Mouse (Mus musculus): Measurements from ENCODE around the gene Als2cr12.
"Not testable (repeated sequence)": the region's sequence is repeated elsewhere in the genome, so short reads cannot be mapped to it uniquely, and the experiment has no call there.

The Als2cr12 gene

DNA sequence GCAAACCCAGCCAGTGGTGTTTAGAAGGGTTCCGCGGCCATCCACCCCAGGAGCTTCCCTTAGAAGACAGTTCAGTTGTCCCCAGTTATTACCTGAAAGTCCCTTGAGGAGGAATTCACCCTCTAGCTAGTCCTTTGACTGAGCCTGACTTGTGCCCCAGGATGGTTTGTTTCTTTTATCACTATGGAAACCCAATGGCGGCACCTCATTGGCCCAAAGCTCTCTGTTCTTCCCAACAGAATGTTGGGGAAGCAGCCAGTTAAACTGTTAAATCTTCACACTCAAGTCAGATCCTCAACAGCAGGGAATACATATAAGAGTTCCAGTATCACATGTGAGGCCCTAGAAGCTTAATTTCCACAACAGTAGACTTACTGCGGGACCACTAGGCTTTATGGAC lies at the start of gene Als2cr12:
TSS of gene Als2cr12 (minus strand) at position 180 of the 400 bp plus-strand sequence.
- ATAC-seq (ENCODE audit: insufficient number of reproducible peaks, low FRiP score, low TSS enrichment), result not testable (repeated sequence)

DNA sequence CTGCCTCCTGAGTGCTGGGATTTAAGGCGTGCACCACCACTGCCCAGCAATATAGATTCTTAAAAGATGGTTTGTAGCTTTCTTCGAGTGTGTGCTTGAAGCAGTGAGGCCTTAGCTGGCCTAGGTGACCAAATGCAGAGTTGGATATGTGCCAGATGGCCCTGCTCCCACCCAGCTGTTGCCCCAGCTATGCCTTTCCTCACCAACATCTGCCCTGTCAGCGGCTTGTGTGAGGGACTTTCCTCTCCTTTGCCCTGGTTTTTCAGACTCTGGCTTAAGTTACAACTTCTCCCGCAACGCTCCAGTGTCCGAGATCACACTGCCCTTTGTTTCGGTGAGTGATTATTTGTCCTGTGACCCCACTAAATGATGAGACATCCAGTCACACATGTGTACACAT lies 48.9 kb upstream of the Als2cr12 start:
- no peak for ATAC-seq (ENCODE audit: insufficient number of reproducible peaks, low FRiP score, low TSS enrichment)

DNA sequence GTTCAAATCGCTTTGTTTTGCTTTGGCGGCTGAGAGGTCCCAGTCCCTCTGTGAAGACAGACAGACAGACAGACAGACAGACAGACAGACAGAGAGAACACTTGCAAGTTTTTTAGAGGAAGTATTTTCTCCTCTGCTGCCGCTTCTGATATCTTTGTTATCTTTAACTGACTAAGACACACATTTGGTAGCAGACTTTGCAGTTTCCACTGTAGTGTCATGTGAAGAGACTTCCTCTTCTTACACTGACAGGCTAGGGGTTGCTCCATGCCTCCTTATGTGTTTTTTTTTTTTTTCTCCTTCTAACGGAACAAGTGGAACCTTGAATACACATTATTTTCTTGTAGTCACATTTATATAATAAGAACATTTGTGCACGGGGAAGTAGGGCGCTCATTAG lies 47.5 kb upstream of the Als2cr12 start:
- ATAC-seq (ENCODE audit: insufficient number of reproducible peaks, low FRiP score, low TSS enrichment), result no peak

DNA sequence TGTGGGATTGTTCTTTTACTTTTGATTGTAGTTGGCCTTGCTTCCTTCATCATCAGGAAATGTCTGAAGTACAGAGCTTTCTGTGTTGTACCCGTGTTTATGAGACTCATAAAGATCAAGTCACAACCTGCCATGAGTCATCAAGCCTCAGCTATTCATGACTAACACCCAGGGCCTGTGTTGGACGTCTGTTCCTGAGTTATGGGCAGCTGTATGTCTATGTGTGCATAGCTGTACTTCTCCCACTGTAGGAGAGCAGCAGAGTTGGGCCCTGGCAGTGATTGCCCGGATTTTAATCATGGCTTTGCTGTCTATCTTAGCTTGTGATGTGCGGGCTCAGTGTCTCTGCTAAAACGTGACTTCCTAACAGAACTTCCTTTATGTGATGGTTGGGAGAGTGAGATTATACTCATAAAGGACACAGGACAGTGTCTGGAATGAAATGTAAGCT lies 46.8 kb upstream of the Als2cr12 start:
- no peak for ATAC-seq (ENCODE audit: insufficient number of reproducible peaks, low FRiP score, low TSS enrichment)

DNA sequence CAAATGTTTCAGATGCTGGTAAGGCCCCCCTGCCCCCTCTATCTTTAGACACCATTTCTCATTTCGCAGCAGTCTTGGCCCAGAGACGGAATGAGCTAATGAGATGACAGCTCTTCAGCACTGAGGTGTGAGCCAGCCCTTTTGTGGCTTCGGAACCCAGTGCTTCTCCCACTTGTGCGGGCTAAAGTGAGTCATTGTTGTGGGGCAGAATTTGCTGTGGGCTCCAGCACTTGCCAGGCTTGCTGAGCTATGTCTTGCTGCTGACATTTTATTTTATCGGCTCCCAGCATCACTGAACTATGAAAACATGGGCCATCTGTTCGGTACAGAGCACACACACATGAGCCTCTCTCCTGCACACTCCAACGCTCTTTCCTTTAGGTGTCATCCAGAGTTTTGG lies 43.7 kb upstream of the Als2cr12 start:
- peak; percentile 76 for ATAC-seq (ENCODE audit: insufficient number of reproducible peaks, low FRiP score, low TSS enrichment)

DNA sequence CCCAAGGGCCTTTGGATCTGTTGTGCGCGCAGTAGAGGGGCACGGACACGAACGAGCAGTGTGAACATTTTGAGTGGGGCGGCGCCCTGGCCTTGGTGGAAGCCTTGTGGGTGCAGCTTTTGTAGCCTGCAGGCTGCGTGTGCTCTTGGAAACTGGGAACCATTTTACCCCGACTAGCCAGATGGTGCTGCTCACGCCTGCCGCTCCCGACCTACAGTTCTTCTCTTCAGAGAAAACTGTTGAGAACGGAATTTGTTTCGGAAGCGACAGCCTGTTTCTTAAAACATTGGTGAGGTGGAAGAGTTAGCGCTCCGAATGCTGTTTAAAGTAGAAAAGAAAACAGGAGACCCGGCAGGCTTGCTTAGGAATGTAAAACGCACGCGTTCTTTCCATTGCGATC lies 41.2 kb upstream of the Als2cr12 start:
- no peak for ATAC-seq (ENCODE audit: insufficient number of reproducible peaks, low FRiP score, low TSS enrichment)

DNA sequence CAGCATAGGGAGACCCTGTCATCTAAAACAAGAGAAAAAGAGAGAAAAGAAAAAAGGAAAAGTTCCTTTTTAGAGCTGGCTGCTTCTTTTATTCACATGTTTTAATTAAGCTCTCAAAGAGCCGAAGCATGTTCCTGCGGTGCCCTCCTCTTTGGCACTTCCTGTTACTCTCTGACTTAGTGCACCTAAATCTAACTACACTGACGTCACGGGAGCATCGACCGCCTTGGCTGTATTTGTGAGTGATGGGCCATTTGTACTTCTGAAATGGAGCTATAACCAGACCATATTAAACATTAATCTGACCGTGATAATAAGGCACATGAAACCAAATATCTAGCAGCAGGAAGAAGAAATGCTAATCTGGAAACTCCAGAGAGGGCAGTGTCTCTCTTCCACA lies 40.2 kb upstream of the Als2cr12 start:
- no peak for ATAC-seq (ENCODE audit: insufficient number of reproducible peaks, low FRiP score, low TSS enrichment)

DNA sequence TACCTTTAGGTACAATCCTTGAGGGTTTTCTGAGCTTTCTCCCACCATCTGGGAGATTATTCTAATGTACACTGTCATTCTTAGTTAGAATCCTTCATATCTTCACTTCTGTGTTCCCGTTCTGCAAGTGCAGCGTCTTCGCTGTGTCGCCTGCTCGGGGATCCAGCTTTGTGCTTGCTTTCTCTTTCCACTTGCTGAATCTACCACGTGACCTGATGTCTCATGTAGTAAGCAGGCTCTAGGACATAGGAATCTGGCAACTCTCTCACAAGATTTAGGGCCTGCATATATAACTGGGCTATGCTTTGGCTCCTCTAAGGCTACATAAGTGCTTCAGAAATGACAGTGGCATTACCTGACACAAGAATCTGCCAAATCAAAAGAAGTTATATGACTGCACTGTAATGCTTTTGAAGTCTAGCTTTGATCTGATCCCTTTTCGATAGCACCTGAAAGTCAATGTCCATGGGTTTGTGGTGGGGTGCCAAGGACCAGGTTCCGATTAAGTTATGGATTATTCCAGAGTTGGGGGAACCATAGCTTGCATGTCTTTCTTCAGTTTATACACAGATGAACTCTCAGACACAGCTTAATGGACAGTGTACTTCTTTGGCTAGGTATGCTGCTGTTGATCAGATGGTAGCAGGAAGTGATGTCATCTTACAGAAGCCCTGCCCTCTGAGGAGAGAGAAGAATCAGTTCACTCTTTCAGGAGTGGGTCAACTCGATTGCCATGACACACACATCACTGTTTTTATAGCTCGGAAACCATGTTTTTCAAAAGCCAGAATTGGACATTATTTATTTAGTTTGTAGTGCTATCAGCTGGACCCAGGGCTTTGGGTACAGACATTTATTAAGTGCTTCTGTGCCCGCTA lies 38.5 kb upstream of the Als2cr12 start:
- no peak for ATAC-seq (ENCODE audit: insufficient number of reproducible peaks, low FRiP score, low TSS enrichment)

DNA sequence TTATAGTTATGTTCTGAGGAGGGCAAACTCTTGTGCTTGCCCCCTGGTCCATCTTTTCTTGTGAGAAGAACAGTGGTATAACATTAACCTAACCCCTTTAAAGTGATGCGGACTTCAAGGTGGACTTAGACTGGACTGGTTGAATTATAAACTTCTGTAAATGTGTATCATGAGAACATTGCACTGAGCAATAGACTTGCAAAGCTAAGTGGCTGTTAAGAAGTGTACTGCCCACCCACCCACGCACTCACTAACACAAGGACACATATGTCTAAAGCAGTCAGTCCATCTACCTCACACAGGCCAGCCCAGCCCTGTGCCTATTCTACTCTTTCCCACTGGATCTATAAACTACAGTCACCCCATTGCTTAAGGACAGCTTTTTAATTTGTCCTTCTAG lies 37.8 kb upstream of the Als2cr12 start:
- ATAC-seq (ENCODE audit: insufficient number of reproducible peaks, low FRiP score, low TSS enrichment), result no peak

DNA sequence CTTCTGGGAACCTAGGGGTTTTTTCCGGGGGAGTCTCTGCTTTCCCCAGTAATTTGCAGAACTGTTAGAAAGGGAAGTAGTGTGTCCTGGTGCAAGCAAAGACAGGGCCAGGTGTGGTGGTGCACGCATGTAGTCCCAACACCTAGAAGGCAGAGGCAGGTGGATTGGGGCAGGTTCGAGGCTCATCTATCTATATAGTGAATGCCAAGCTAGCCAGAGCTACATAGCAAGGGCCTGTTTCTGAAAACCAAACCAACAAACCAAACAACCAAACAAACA lies 32.7 kb upstream of the Als2cr12 start:
- ATAC-seq (ENCODE audit: insufficient number of reproducible peaks, low FRiP score, low TSS enrichment), result no peak

DNA sequence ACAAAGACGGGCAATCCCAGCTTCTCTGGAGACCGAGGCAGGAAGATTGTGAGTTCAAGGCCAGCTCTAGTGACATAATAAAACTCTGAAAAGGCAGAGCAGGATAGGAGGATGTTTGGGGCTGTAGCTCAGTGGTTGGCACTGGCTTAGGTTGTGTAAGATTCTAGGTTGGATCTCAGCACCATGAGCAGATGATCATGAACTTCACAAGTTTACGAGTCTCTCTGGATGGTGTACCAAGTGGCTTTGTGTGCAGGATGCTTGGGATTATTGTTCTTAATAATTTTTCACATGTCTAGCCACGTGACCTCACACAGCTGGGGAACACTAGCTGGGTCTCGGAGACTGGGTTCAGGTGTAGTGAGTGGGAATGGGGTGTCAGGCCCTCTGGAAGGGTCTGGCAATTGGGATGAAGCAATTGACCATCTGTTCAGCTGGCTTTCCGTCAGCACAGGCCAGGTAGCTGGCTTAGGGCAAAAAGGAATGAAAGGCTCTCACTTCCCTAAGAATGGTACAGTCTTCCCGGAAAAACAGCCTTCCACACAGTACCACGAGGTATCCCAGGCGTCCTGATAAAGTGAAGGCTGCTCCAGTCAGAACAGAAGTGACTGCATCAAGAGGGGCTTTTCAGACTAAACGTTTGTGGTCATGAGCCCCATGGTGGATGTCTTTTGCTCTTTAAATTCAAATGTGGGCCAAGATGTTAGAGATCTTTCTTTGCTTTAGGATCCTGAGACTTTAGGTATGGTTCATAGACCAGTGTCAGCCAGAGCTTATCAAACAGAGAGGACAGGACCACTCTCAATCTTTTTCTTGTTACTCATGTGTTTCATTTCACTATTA lies 32.2 kb upstream of the Als2cr12 start:
- peak; percentile 82 for ATAC-seq (ENCODE audit: insufficient number of reproducible peaks, low FRiP score, low TSS enrichment)

DNA sequence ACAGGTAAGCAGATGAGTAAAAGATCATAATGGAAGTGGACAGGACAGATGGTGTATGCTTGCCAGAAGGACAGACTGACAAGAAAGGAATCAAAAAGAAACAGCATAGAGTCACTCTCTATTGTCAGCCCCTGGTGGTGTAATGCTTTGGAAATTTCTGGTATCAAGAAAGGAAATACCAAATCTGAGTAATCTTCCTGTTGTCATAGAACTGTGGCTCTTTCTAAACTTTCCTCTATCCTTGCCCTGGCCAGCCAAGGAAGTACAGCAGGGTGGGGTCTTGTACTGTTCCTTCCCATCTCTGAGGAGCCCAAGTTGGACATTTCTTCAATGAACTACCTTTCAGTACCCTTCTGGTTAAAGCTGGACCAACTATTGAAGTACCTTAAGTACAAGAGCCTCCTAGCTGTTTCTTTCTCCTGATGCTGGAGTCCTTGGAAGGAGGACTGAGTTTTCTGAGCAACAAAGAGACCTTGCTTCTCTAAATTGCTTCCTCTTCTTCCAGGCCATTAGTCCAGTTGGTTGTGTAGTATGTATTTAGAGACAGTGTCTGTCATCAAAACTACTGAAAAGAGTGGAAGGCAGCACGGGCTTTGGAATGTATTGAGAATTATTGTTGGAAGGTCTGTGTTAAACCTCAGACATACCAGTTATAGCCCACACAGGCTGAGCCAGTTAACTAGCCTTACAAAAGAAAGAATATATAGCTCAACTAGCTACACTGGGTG lies 31.4 kb upstream of the Als2cr12 start:
- no peak for ATAC-seq (ENCODE audit: insufficient number of reproducible peaks, low FRiP score, low TSS enrichment)

DNA sequence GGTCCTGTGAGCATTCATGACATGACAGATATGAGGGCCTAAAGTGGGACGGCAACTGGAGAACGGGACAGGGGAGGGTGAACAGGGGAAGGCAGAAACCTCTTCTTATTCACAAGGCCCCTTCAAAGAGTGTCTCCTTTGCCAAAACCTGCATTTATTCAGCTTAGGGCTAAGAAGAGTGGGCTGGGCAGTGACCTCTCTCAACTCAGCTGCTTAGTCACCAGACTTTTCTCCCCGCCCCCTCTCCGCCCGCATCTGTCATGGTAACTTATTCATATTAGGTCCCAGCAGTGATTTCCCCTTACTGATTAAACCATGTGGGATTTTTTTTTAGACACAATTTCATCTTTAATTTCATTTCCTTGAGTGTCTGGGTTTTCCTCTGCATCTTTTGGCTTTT lies 30.0 kb upstream of the Als2cr12 start:
- ATAC-seq (ENCODE audit: insufficient number of reproducible peaks, low FRiP score, low TSS enrichment), result no peak

DNA sequence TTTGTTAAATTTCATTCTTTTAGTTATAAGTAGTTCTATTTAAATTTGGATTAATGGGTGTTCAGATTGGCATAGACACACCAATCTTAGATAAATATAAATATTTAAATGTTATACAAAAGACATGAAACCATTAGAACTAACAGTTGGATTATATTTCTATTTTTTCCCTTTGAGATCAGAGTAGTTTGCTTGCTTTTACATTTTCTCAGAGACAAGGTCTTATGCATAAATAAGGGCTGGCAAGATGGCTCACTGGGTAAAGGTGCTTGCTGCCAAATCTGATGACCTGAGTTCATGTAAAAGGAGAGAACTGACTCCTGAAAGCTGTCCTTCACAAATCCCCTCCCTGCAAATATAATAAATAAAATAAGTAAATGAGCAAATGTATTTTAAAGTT lies 29.3 kb upstream of the Als2cr12 start:
- no peak for ATAC-seq (ENCODE audit: insufficient number of reproducible peaks, low FRiP score, low TSS enrichment)

DNA sequence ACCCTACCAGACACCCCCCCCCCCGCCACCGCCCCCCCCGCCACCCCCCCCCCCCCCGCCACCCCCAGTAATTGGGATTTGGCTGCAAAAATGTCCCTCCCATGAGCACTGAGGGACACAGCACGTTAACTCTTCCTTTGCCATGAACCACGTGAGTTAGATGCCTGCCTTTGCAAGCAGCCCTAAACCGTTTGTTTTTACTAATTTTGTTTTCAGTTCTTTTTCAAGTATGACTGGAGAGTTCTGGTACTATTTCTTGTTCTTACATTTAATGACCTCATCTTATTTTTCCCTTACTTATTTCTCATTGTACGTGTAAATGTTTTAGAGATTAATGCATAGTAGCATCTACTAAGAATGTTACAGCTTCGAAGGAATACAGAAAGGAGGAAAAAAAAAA lies 28.7 kb upstream of the Als2cr12 start:
- no peak for ATAC-seq (ENCODE audit: insufficient number of reproducible peaks, low FRiP score, low TSS enrichment)

DNA sequence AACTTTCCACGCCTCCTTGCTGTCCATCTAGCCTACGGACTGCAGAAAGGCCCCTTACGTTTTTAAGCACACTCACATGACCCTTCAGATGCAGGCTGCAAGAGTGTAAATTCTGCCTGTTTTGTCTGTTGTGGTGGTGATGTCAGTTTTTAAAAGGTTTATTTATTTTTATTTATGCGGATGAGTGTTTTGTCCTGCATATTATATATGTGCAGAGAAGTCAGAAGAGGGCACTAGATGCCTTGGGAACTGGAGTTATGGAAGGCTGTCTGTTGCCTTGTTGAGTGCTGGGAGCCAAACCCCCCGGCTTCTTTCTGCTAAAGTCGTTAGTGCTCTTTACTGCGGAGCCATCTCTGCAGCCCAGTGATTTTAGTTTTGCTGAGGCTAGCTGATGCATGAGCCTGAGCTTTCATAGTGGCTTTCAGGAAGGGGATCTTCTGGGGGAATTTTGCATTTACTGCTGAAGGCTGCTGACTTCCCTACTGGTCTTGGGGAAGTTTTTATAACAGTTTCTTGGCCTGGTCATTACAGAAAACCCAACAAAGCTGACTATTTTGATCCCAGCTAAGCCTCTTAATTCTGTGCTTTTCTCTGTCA lies 28.1 kb upstream of the Als2cr12 start:
- no peak for ATAC-seq (ENCODE audit: insufficient number of reproducible peaks, low FRiP score, low TSS enrichment)

DNA sequence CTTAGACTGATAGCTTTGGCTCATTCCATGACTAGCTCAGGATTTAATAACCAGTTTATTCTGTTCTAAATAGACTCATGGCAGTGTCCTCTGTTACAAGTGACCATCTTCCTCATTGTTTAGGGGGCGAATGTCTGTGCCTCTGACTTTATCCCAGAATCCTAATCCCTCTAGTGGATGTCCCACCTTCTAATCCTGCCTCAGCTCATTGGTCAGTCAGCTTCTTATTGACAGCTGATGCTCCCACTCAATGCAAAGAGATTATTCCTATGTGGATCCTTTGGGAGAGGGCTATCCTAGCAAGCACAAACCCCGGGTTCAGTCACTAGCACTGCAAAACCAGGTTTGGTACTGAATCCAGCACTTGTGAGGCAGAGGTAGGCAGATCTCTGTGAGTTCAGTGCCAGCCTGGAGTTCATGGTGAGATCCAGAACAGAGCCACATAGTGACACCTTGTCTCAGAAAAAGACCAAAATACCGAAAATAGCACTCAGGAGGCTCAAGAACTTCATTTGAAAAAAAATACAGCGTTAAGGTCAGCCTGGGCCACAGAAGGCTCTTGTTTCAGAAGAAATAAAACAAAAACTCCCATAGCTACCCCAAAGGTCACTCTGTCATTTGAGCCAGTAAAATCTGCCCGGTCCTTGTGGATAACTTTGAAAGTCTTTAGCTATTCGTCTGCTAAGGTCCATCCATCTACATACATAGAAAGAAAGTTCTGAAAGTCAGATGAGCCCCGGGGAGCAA lies 27.4 kb upstream of the Als2cr12 start:
- no peak for ATAC-seq (ENCODE audit: insufficient number of reproducible peaks, low FRiP score, low TSS enrichment)

DNA sequence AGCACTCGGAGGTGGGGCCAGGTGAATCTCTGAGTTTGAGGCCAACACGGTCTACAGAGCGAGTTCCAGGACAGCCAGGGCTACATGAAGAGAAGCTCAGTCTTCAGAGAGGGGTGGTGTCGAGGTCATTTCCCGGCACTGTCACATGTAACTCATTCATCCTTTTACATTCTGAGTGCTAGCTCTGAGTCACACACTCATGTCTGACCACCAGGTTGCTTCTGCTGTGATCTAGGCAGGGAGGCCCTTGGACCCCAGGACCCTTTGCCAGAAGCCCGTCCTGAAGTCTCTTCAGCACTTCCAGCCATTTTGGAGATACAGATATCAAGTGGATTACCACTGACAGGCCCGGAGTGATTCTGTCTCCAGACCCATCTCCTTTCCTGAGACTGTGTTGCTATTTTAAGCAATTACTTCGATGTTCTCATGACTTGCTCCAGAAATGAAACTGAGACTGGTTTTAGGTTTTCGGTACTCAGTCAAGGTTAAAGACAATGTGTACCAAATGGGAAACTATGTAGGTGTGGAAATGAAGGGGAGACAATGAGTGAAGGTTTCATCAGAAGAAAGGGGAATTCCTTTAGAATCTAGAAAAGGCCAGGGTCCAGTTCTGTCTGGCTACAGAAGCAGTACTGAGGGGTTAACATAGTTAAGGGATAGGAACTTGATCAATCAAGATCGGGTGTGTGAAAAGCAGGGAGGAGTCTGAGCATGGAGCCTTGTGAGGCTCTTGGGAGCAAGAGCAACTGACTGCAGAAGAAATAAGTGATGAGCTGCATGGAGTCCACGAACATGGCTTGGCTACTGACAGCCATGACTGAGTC lies 26.5 kb upstream of the Als2cr12 start:
- no peak for ATAC-seq (ENCODE audit: insufficient number of reproducible peaks, low FRiP score, low TSS enrichment)

DNA sequence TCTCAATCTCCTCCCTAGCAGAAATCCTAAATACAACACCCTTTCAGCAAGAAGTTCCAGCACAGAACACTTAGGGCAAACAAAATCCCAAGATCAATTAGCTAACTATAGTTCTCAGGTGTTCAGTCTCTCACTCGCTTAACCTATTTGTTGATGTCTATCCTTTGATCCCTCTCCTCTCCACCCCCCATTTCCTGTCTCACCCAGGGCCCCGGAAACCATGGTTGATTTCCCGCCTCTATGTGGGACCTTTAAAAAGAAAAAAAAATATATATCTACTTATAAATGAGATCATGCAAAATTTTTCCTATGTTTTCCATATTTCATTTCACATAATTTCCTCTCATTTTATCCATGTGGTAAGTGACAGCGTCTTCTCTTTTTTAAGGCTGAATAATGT lies 25.2 kb upstream of the Als2cr12 start:
- ATAC-seq (ENCODE audit: insufficient number of reproducible peaks, low FRiP score, low TSS enrichment), result no peak

All from cerebellum, adult (tissue).